Mouse (Mus musculus) intestine, embryonic 16.5 days (tissue): Measurements from ENCODE around the gene Elf3. TPM values are rescaled to one million over a fixed set of nuclear protein-coding genes. Genes with fewer than 3 reads are reported as not detected.

Experiments used
- ATAC-seq: fragments of 200-750 bp; cut with Nextera tagmentation; 2 replicates; pipeline ENCODE4 v1.8.0; 2017; ENCODE audit warnings: moderate TSS enrichment, moderate library complexity
- H3K27ac ChIP-seq: fragments of 300-500 bp; sonication (generic); 2 replicates; pipeline ENCODE4 v1.5.1; 2014; ENCODE audit warnings: mild to moderate bottlenecking, low read length
- H3K27me3 ChIP-seq: fragments of 300-500 bp; sonication (generic); replicated peaks from 2 replicates; pipeline ENCODE4 v1.6.1; 2014; ENCODE audit warnings: low read length, control low read depth, mixed read lengths; ENCODE audit not compliant: control insufficient read depth, insufficient read depth
- H3K36me3 ChIP-seq: fragments of 300-500 bp; sonication (generic); 2 replicates; pipeline ENCODE4 v1.6.1; 2014; ENCODE audit warnings: low read length, control low read depth; ENCODE audit not compliant: control insufficient read depth, insufficient read depth
- H3K4me1 ChIP-seq: fragments of 300-500 bp; sonication (generic); 2 replicates; pipeline ENCODE4 v1.6.1; 2014; ENCODE audit warnings: low read length, control low read depth, mixed read lengths; ENCODE audit not compliant: control insufficient read depth, insufficient read depth
- H3K4me2 ChIP-seq: fragments of 300-500 bp; sonication (generic); 2 replicates; pipeline ENCODE4 v1.6.1; 2014; ENCODE audit warnings: low read depth, low read length, control low read depth
- H3K4me3 ChIP-seq: fragments of 300-500 bp; sonication (generic); 2 replicates; pipeline ENCODE4 v1.5.1; 2014; ENCODE audit warnings: mild to moderate bottlenecking, low read length
- H3K9ac ChIP-seq: fragments of 300-500 bp; sonication (generic); 2 replicates; pipeline ENCODE4 v1.6.1; 2014; ENCODE audit warnings: low read depth, low read length
- H3K9me3 ChIP-seq: fragments of 300-500 bp; sonication (generic); 2 replicates; pipeline ENCODE4 v1.6.1; 2016; ENCODE audit warnings: low read length, control low read depth; ENCODE audit not compliant: control insufficient read depth
- WGBS: fragments of 180-500 bp; shearing (Covaris S2); extraction: QIAGEN DNeasy Blood & Tissue Kit; methylation state at CpG from one replicate; pipeline ENCODE4 v1.1.7; 2014; 5-methylcytosine and 5-hydroxymethylcytosine counted together
- polyA plus RNA-seq: library from polyadenylated mRNA; unstranded; fragments of >200 nt; fragmentation: Nextera tagmentation; extraction: Ambion mirVana; gene quantifications from 2 replicates; pipeline ENCODE4 v1.2.1, GENCODE M21; 2015

The Elf3 gene
- polyA plus RNA-seq, 1 experiment from 2014 or later: 264 TPM

DNA sequence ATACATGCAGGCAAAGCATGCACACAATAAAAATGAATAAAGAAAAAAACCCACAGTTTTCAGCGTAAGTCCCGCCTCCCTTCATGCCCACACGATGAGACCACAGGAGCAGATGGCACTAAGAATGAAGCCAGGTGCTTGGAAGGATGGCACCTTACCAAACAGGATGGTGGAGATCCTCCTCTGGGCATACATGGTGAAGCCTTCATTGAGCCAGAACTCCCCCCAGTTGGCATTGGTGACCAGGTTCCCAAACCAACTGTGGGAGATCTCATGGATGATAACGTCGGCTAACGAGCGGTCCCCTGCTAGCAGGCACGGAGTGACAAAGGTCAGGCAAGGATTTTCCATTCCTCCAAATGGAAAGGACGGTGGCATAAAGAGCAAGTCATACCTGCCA is 13.0 kb upstream of the Elf3 start:
- WGBS: 86% methylated on average over 9 of the region's 9 CpGs
- H3K36me3 ChIP-seq: peaks cover 28% of the 10 kb centered on the region
- no peak for ATAC-seq

DNA sequence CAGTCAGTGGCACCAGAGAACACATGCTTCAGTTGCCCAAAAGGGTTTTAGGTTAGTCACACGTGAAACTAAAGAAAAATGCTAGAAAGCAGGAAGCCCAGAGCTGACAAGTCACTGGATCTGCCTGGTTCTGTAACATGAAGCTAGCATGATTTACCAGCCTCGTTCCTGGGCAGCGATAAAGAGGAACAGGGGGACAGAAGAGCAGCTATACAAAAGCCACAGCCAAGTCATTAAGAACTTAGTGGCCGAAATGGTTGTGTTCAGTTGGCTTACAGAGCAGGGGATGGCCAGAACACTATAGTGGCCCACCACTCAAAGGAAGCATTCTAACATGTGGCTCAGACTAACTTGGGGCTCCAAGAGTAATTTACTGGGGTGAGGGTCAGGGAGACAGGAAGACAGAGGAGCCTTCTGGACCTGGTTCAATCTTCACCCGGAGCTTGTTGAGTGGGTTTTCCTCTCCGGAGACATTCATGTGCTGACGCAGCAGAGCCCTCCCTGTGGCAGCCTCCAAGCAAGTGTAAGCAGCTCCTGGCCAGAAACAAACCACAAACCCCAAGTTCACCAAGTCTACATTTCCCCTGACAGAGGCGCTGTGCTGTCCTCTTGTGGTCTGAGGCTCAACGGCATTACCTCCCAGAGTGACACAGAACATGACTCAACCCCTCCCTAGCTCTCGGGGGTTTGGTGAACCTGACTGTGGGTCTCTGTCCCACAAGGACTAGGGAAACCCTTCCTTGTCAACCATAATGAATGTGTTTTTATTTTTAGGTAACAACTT is 9.5 kb upstream of the Elf3 start:
- WGBS: 79% methylated on average over 10 of the region's 10 CpGs
- peaks cover 32% of the 10 kb centered on the region for H3K36me3 ChIP-seq
- no peaks in the 10 kb centered on the region for H3K9me3 ChIP-seq
- ATAC-seq: no peak
- H3K4me3 ChIP-seq: no peak overlapping the region
- H3K4me1 ChIP-seq: peaks cover 12% of the 10 kb centered on the region; the same call in 1 of the 2 replicates
- no peak overlapping the region for H3K9ac ChIP-seq
- H3K27ac ChIP-seq: no peak overlapping the region
- no peak overlapping the region for H3K4me2 ChIP-seq
- no peaks in the 10 kb centered on the region for H3K27me3 ChIP-seq

More for the DNA sequence above, 13.0 kb upstream of the Elf3 start:
- Histone ChIP-seq H3K9ac (no peak overlapping the region), H3K9me3 (no peaks in the 10 kb centered on the region), H3K4me3 (no peak overlapping the region), H3K4me1 (peaks cover 8% of the 10 kb centered on the region; the same call in 1 of the 2 replicates), H3K27ac (no peak overlapping the region), H3K4me2 (no peak overlapping the region), H3K27me3 (no peaks in the 10 kb centered on the region)

DNA sequence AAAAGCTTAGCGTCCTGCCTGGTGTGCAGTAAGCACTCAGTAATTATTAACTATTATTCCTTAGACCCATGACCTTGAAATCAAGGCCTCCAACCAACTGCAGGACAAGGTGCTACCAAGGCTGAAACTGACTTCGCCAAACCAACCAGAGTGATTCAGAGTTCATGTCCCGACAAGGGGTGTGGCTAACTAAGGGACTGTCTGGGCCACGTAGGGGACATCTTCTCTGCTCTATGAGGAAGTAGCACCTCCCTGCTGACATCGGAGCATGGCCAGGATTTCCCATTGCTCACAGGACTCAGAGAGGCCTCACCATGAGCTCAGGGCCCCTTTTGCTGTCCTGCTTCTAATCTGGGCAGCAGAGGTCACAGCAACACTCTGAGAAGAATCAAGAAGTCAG is 7.5 kb upstream of the Elf3 start:
- Histone ChIP-seq H3K9me3 (no peaks in the 10 kb centered on the region), H3K4me3 (no peak overlapping the region), H3K4me1 (peaks cover 12% of the 10 kb centered on the region), H3K27me3 (no peaks in the 10 kb centered on the region), H3K4me2 (no peak overlapping the region), H3K9ac (peak overlapping the region; percentile 40; the same call in 1 of the 2 replicates), H3K36me3 (peaks cover 20% of the 10 kb centered on the region), H3K27ac (peak overlapping the region; percentile 92)
- WGBS: 56% methylated on average over 5 of the region's 5 CpGs
- ATAC-seq: peak; percentile 92

DNA sequence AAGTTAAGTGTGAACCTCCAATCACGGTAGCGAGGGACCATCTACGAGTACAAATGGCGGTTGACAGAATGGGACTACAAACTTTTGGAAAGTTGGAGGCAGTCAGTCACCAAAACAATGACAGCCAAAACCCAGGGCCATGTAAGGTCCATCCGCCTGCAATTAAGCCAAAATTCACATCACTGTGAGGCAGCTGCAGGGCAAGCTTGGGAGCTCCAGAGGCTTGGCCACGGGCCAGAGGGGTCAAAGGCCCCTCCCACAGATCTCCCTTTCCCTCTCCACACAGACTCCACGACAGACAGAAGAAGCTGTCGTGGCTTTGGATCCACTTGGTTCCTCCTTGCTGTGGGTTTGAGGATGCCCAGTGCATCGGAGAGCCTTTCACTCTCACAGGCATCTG is 4.9 kb upstream of the Elf3 start:
- H3K36me3 ChIP-seq: peaks cover 20% of the 10 kb centered on the region
- no peak overlapping the region for H3K9ac ChIP-seq
- H3K27ac ChIP-seq: no peak overlapping the region
- no peak overlapping the region for H3K4me2 ChIP-seq
- no peaks in the 10 kb centered on the region for H3K9me3 ChIP-seq
- no peak for ATAC-seq
- 83% methylated on average over 9 of the region's 9 CpGs for WGBS
- no peak overlapping the region for H3K4me3 ChIP-seq
- H3K4me1 ChIP-seq: peaks cover 13% of the 10 kb centered on the region
- H3K27me3 ChIP-seq: no peaks in the 10 kb centered on the region

DNA sequence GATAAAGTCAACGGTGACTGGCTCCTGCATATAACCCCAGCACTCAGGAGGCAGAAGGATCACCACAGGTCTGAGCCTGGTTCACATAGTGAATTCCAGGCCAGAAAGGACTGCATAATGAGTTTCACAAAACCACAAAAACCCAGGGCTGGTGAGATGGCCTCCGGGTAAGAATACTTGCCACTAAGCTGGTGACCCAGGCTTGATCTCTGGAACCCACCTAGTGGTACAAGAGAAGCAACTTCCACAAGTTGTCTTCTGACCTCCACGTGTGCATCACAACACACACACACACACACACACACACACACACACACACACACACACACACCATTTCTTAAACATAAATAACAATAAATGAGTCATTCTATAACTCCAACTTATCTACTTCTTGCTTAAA is 4.0 kb upstream of the Elf3 start:
- Histone ChIP-seq H3K27me3 (no peaks in the 10 kb centered on the region), H3K9ac (no peak overlapping the region), H3K9me3 (no peaks in the 10 kb centered on the region), H3K4me1 (peaks cover 13% of the 10 kb centered on the region), H3K4me2 (no peak overlapping the region), H3K4me3 (no peak overlapping the region), H3K27ac (no peak overlapping the region), H3K36me3 (peaks cover 16% of the 10 kb centered on the region)
- WGBS: 88% methylated on average over 3 of the region's 3 CpGs
- ATAC-seq: no peak

DNA sequence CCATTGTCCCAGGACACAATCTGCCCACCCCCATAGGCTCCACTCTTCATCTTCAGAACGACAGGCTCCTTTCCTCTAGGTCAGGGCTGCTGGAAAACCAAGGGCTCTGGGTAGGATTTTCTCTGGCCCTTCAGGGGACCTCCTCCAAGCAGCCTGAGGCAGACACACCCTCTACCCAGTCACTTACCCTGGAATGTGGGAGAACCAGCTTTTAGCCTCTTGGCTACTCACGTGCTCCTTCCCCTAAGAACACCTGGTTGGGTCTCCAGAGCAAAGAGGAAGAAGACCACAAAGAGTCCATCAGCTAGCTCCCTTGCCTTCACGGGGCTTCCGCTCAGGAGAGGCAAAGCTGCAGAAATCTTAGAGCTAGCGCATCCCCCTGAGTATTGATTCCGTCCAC is 2.6 kb upstream of the Elf3 start:
- Histone ChIP-seq H3K27me3 (no peaks in the 10 kb centered on the region), H3K36me3 (peaks cover 16% of the 10 kb centered on the region), H3K4me1 (peaks cover 8% of the 10 kb centered on the region; the same call in 1 of the 2 replicates), H3K27ac (peak overlapping the region; percentile 76), H3K4me2 (0 out of 2 replicates have a peak overlapping the region, but pooled peaks have one; percentile 13), H3K9me3 (no peaks in the 10 kb centered on the region), H3K9ac (no peak overlapping the region), H3K4me3 (no peak overlapping the region)
- peak; percentile 18 for ATAC-seq
- 58% methylated on average over 6 of the region's 6 CpGs for WGBS

DNA sequence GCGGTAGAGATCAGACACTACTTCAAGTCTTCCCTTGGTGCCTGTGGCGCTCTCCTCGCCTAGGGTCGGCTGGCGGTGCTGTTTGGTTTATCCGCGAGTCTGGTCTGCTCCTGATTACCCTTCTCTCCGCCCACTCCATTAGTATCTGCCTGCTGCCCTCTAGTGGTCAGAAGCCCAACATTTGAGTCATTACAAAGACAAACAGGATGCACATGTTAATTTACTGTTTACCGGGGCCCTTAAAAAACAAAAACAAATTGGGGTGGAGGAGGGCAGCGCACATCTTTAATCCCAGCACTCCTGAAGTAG is 714 bp upstream of the Elf3 start:
- no peaks in the 10 kb centered on the region for H3K9me3 ChIP-seq
- peak; percentile 48 for ATAC-seq
- H3K27ac ChIP-seq: peak overlapping the region; percentile 96
- peak overlapping the region; percentile 62 for H3K4me2 ChIP-seq
- peaks cover 5% of the 10 kb centered on the region for H3K36me3 ChIP-seq
- H3K4me3 ChIP-seq: peak overlapping the region; percentile 38
- H3K4me1 ChIP-seq: peaks cover 4% of the 10 kb centered on the region; the same call in 1 of the 2 replicates
- WGBS: 2% methylated on average over 10 of the region's 10 CpGs
- no peaks in the 10 kb centered on the region for H3K27me3 ChIP-seq
- peak overlapping the region; percentile 76 for H3K9ac ChIP-seq

- peak overlapping the region; percentile 51 for H3K4me2 ChIP-seq
- ATAC-seq: no peak
- peak overlapping the region; percentile 50 for H3K4me3 ChIP-seq
- H3K27ac ChIP-seq: peak overlapping the region; percentile 85
- no peaks in the 10 kb centered on the region for H3K9me3 ChIP-seq
- peak overlapping the region; percentile 76 for H3K9ac ChIP-seq
- no peaks in the 10 kb centered on the region for H3K36me3 ChIP-seq
- WGBS: 66% methylated on average over 6 of the region's 6 CpGs
- H3K4me1 ChIP-seq: peaks cover 10% of the 10 kb centered on the region
- H3K27me3 ChIP-seq: no peaks in the 10 kb centered on the region
These were observed 2.1 kb downstream of the Elf3 start for GRCm38 (mm10) chr1:135256299-135256698.

DNA sequence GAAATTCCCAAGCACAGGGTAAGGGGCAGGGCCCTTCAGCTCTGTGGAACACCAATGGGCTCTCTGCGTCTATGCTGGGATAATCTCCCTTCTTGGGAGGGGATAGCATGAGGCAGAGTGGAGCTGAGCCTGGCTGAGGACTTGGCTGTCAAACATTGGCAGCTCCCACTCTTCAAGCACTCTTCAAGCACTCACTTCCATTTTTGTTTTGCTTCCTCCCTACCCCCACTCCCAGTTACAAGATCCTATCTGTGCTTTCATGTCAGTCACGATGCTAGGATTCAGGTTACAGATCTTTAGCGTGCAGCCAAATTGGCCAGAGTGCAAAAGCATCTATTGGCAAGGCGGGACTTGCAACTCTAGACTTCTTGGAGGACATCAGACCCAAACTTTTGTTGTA is 5.5 kb downstream of the Elf3 start:
- peak overlapping the region; percentile 76 for H3K9ac ChIP-seq
- peaks cover 22% of the 10 kb centered on the region for H3K4me1 ChIP-seq
- WGBS: 42% methylated on average over 4 of the region's 4 CpGs
- H3K27ac ChIP-seq: peak overlapping the region; percentile 85
- H3K9me3 ChIP-seq: no peaks in the 10 kb centered on the region
- peak overlapping the region; percentile 5; the same call in 1 of the 2 replicates for H3K4me3 ChIP-seq
- peak overlapping the region; percentile 51 for H3K4me2 ChIP-seq
- no peaks in the 10 kb centered on the region for H3K27me3 ChIP-seq
- no peak for ATAC-seq
- no peaks in the 10 kb centered on the region for H3K36me3 ChIP-seq
